Mouse (Mus musculus): ENCODE measurements around the gene Aif1.

Gene Aif1

GRCm38 (mm10) chr17:35194844-35195630, 19.2 kb upstream of the Aif1 start:
- no peak for DNase-seq (ENCODE audit: low spot score)

- no peak for DNase-seq (ENCODE audit: low spot score)
These were observed 18.3 kb upstream of the Aif1 start, which contains the start of gene Ltb for GRCm38 (mm10) chr17:35193881-35194843. Gene Ltb (plus strand): TSS chr17:35194439.

- no peak for DNase-seq (ENCODE audit: low spot score)
These were observed 17.1 kb upstream of the Aif1 start for GRCm38 (mm10) chr17:35192924-35193323.

- no peak for DNase-seq (ENCODE audit: low spot score)
These were observed 15.9 kb upstream of the Aif1 start for GRCm38 (mm10) chr17:35191723-35192122.

- DNase-seq (ENCODE audit: low spot score): no peak
These were observed 14.2 kb upstream of the Aif1 start for GRCm38 (mm10) chr17:35190096-35190495.

- DNase-seq (ENCODE audit: low spot score): no peak
These were observed 13.3 kb upstream of the Aif1 start for GRCm38 (mm10) chr17:35189186-35189585.

- no peak for DNase-seq (ENCODE audit: low spot score)
These were observed 12.2 kb upstream of the Aif1 start, which contains the start of gene Lst1 for GRCm38 (mm10) chr17:35187959-35188610. Gene Lst1 (minus strand): TSS chr17:35188439.

GRCm38 (mm10) chr17:35187345-35187744, 11.5 kb upstream of the Aif1 start:
- no peak for DNase-seq (ENCODE audit: low spot score)

- no peak for DNase-seq (ENCODE audit: low spot score)
These were observed 10.8 kb upstream of the Aif1 start for GRCm38 (mm10) chr17:35186681-35187080.

- DNase-seq (ENCODE audit: low spot score): no peak
These were observed 10.1 kb upstream of the Aif1 start for GRCm38 (mm10) chr17:35185639-35186611.

- no peak for DNase-seq (ENCODE audit: low spot score)
These were observed 4.2 kb upstream of the Aif1 start for GRCm38 (mm10) chr17:35180093-35180492.

- DNase-seq (ENCODE audit: low spot score): no peak
These were observed 2.7 kb upstream of the Aif1 start for GRCm38 (mm10) chr17:35178528-35178927.

- no peak for DNase-seq (ENCODE audit: low spot score)
These were observed 486 bp downstream of the Aif1 start for GRCm38 (mm10) chr17:35175382-35175781.

GRCm38 (mm10) chr17:35174201-35174977, 1.5 kb downstream of the Aif1 start:
- DNase-seq (ENCODE audit: low spot score): no peak

GRCm38 (mm10) chr17:35173329-35173728, 2.5 kb downstream of the Aif1 start:
- DNase-seq (ENCODE audit: low spot score): no peak

GRCm38 (mm10) chr17:35172445-35173234, 3.2 kb downstream of the Aif1 start:
- no peak for DNase-seq (ENCODE audit: low spot score)

GRCm38 (mm10) chr17:35168541-35169207, 7.2 kb downstream of the Aif1 start:
- no peak for DNase-seq (ENCODE audit: low spot score)

- no peak for DNase-seq (ENCODE audit: low spot score)
These were observed 8.1 kb downstream of the Aif1 start for GRCm38 (mm10) chr17:35167794-35168193.
